Mouse (Mus musculus): ENCODE measurements around the gene Dnah8. TPM values are rescaled to one million over a fixed set of nuclear protein-coding genes. Genes with fewer than 3 reads are reported as not detected.

Dnah8 gene
- total RNA-seq, 2 experiments from 2014 or later, result 2.7 to 4.2 TPM

GRCm38 (mm10) chr17:30743947-30744346 is 119.8 kb downstream of the Dnah8 start:
- no peak for DNase-seq (ENCODE audit: low spot score in 2 of 2)

GRCm38 (mm10) chr17:30746056-30747024 is 122.2 kb downstream of the Dnah8 start:
- peak; percentile 92 to 93 for DNase-seq (ENCODE audit: low spot score in 2 of 2)

- no peak for DNase-seq (ENCODE audit: low spot score in 2 of 2)
Measured at GRCm38 (mm10) chr17:30749391-30749790, 125.2 kb downstream of the Dnah8 start.

- DNase-seq (ENCODE audit: low spot score in 2 of 2), result no peak
Measured at GRCm38 (mm10) chr17:30750269-30750668, 126.1 kb downstream of the Dnah8 start.

- peak; percentile 67 to 72 for DNase-seq (ENCODE audit: low spot score in 2 of 2)
Measured at GRCm38 (mm10) chr17:30752370-30752818, 128.2 kb downstream of the Dnah8 start.

- no peak for DNase-seq (ENCODE audit: low spot score in 2 of 2)
Measured at GRCm38 (mm10) chr17:30753201-30753600, 129.0 kb downstream of the Dnah8 start.

- DNase-seq (ENCODE audit: low spot score in 2 of 2), result no peak
Measured at GRCm38 (mm10) chr17:30756771-30757170, 132.6 kb downstream of the Dnah8 start.

GRCm38 (mm10) chr17:30760307-30760706 is 136.2 kb downstream of the Dnah8 start:
- no peak for DNase-seq (ENCODE audit: low spot score in 2 of 2)

GRCm38 (mm10) chr17:30764276-30764675 is 140.1 kb downstream of the Dnah8 start:
- DNase-seq (ENCODE audit: low spot score in 2 of 2), result no peak

- DNase-seq (ENCODE audit: low spot score in 2 of 2), result no peak
Measured at GRCm38 (mm10) chr17:30774416-30774815, 150.3 kb downstream of the Dnah8 start.

GRCm38 (mm10) chr17:30775096-30775495 is 150.9 kb downstream of the Dnah8 start:
- no peak for DNase-seq (ENCODE audit: low spot score in 2 of 2)

- no peak for DNase-seq (ENCODE audit: low spot score in 2 of 2)
Measured at GRCm38 (mm10) chr17:30781046-30781445, 156.9 kb downstream of the Dnah8 start.

GRCm38 (mm10) chr17:30782286-30782685 is 158.1 kb downstream of the Dnah8 start:
- DNase-seq (ENCODE audit: low spot score in 2 of 2), result no peak

GRCm38 (mm10) chr17:30788361-30788760 is 164.2 kb downstream of the Dnah8 start:
- DNase-seq (ENCODE audit: low spot score in 2 of 2), result no peak

GRCm38 (mm10) chr17:30790816-30791215 is 166.7 kb downstream of the Dnah8 start:
- no peak for DNase-seq (ENCODE audit: low spot score in 2 of 2)

GRCm38 (mm10) chr17:30792396-30792795 is 168.2 kb downstream of the Dnah8 start:
- DNase-seq (ENCODE audit: low spot score in 2 of 2), result no peak

- DNase-seq (ENCODE audit: low spot score in 2 of 2), result no peak
Measured at GRCm38 (mm10) chr17:30796616-30797015, 172.5 kb downstream of the Dnah8 start.

- no peak for DNase-seq (ENCODE audit: low spot score in 2 of 2)
Measured at GRCm38 (mm10) chr17:30800261-30800985, 176.3 kb downstream of the Dnah8 start.

- DNase-seq (ENCODE audit: low spot score in 2 of 2), result no peak
Measured at GRCm38 (mm10) chr17:30803668-30804067, 179.5 kb downstream of the Dnah8 start.

- peak; percentile 69 for DNase-seq (ENCODE audit: low spot score in 2 of 2)
Measured at GRCm38 (mm10) chr17:30804955-30805354, 180.8 kb downstream of the Dnah8 start.

GRCm38 (mm10) chr17:30805511-30806059 is 181.4 kb downstream of the Dnah8 start:
- DNase-seq (ENCODE audit: low spot score in 2 of 2), result no peak
